In genomic region chr9:32940919-32941767, GRCm38 (mm10) we compare ENCODE assay signal across 8 mouse cellular contexts.
DNase-seq lines count a peak whose midpoint lies in the region; ATAC-seq lines count a peak whose summit lies in the region.

No protein-coding gene starts in this region.

- H3K27me3 ChIP-seq in heart, embryonic 11.5 days (ENCODE audit: control insufficient read depth, insufficient read depth, low read length): no peaks in the 10 kb centered on the region
- H3K27me3 ChIP-seq in forebrain, embryonic 11.5 days (ENCODE audit: control insufficient read depth, insufficient read depth, low read length): no peaks in the 10 kb centered on the region; the same call in 1 of the 2 replicates
- no peaks in the 10 kb centered on the region for H3K27me3 ChIP-seq in limb, embryonic 11.5 days (ENCODE audit: control insufficient read depth, insufficient read depth, low read length)

- WGBS in heart, embryonic 11.5 days (ENCODE audit: insufficient replicate concordance): 38% methylated on average over 12 of the region's 12 CpGs
- WGBS in forebrain, embryonic 11.5 days: 47% methylated on average over 12 of the region's 12 CpGs
- WGBS in limb, embryonic 11.5 days: 59% methylated on average over 12 of the region's 12 CpGs

- no peak overlapping the region for H3K9ac ChIP-seq in heart, embryonic 11.5 days (ENCODE audit: low read depth, low read length)
- H3K9ac ChIP-seq in forebrain, embryonic 11.5 days (ENCODE audit: low read length): no peak overlapping the region; the same call in 1 of the 2 replicates
- H3K9ac ChIP-seq in limb, embryonic 11.5 days (ENCODE audit: low read length): no peak overlapping the region

- no peak overlapping the region for H3K27ac ChIP-seq in heart, embryonic 11.5 days (ENCODE audit: low read depth, low read length)
- no peak overlapping the region for H3K27ac ChIP-seq in forebrain, embryonic 11.5 days (ENCODE audit: low read depth, low read length)
- no peak overlapping the region for H3K27ac ChIP-seq in limb, embryonic 11.5 days (replicated peaks; ENCODE audit: low read depth, low read length)

- no peaks in the 10 kb centered on the region for H3K9me3 ChIP-seq in heart, embryonic 11.5 days (replicated peaks; ENCODE audit: control insufficient read depth, low read length)
- no peaks in the 10 kb centered on the region for H3K9me3 ChIP-seq in forebrain, embryonic 11.5 days (ENCODE audit: control insufficient read depth, low read length)
- H3K9me3 ChIP-seq in limb, embryonic 11.5 days (ENCODE audit: control insufficient read depth, low read length): no peaks in the 10 kb centered on the region

- H3K4me3 ChIP-seq in heart, embryonic 11.5 days (ENCODE audit: low read depth, low read length): peak overlapping the region; percentile 50; the same call in 1 of the 2 replicates
- no peak overlapping the region for H3K4me3 ChIP-seq in forebrain, embryonic 11.5 days (ENCODE audit: low read depth, low read length)
- H3K4me3 ChIP-seq in limb, embryonic 11.5 days (ENCODE audit: low read depth, low read length): no peak overlapping the region

- no peak for ATAC-seq in heart, embryonic 11.5 days (replicated peaks; ENCODE audit: insufficient number of reproducible peaks, low FRiP score, low TSS enrichment)
- ATAC-seq in forebrain, embryonic 11.5 days (replicated peaks; ENCODE audit: low FRiP score): 0 out of 2 replicates have a peak, but pooled peaks have one; percentile 8
- ATAC-seq in limb, embryonic 11.5 days (ENCODE audit: insufficient number of reproducible peaks, low FRiP score, low TSS enrichment, low read depth): no peak
- no peak for ATAC-seq in frontal cortex, adult (ENCODE audit: low TSS enrichment)

- H3K4me1 ChIP-seq in heart, embryonic 11.5 days (ENCODE audit: control insufficient read depth, insufficient read depth, low read length): peaks cover 7% of the 10 kb centered on the region; the same call in 1 of the 2 replicates
- H3K4me1 ChIP-seq in forebrain, embryonic 11.5 days (replicated peaks; ENCODE audit: control insufficient read depth, insufficient read depth, low read length): 0 out of 2 replicates have a peak, but pooled peaks cover 2% of the 10 kb centered on the region
- H3K4me1 ChIP-seq in limb, embryonic 11.5 days (ENCODE audit: control insufficient read depth, insufficient read depth, low read length): 0 out of 2 replicates have a peak, but pooled peaks cover 8% of the 10 kb centered on the region

- intact Hi-C loops in heart, postnatal 14 days (cut with DNase I): loop anchor here (1.0 to 5.0 kb wide), 7 partner anchors 136 to 536 kb away; no protein-coding TSS in a partner anchor

- DNase-seq in heart, postnatal 14 days: no peak
- no peak for DNase-seq in forebrain, embryonic 11.5 days (ENCODE audit: low spot score)
- peak; percentile 29 for DNase-seq in limb, embryonic 11.5 days (ENCODE audit: low spot score)
- peak; percentile 12 for DNase-seq in neural tube, embryonic 10.5 days (ENCODE audit: extremely low spot score, low spot score)
- DNase-seq in testis, postnatal 14 days (ENCODE audit: low spot score): no peak
- no peak for DNase-seq in spleen, postnatal 36 days (ENCODE audit: low spot score in 2 of 2)

- H3K36me3 ChIP-seq in heart, embryonic 11.5 days (ENCODE audit: control insufficient read depth, insufficient read depth, low read length): no peaks in the 10 kb centered on the region
- no peaks in the 10 kb centered on the region for H3K36me3 ChIP-seq in forebrain, embryonic 11.5 days (ENCODE audit: control insufficient read depth, insufficient read depth, low read length)
- H3K36me3 ChIP-seq in limb, embryonic 11.5 days (ENCODE audit: control insufficient read depth, insufficient read depth, low read length): no peaks in the 10 kb centered on the region

- peak overlapping the region; percentile 65 for H3K4me2 ChIP-seq in heart, embryonic 11.5 days
- peak overlapping the region; percentile 58; the same call in 1 of the 2 replicates for H3K4me2 ChIP-seq in forebrain, embryonic 11.5 days (ENCODE audit: low read depth, low read length, severe bottlenecking)
- no peak overlapping the region for H3K4me2 ChIP-seq in limb, embryonic 11.5 days (ENCODE audit: low read depth, severe bottlenecking)

Comparison
In these comparisons a context has a peak if more than half of its experiments do, and no peak if none do; other contexts are left out.
1. DNase-seq: peak in limb, embryonic 11.5 days (single experiment) and neural tube, embryonic 10.5 days (single experiment); none in heart, postnatal 14 days (0 of 2), forebrain, embryonic 11.5 days (single experiment), testis, postnatal 14 days (single experiment) and spleen, postnatal 36 days (0 of 2).